Mouse (Mus musculus): Measurements from ENCODE around the gene Arhgap35.
A peak's percentile ranks its signal among the peaks of the same experiment; 100 is the strongest.
"Not testable (repeated sequence)": the region's sequence is repeated elsewhere in the genome, so short reads cannot be mapped to it uniquely, and the experiment has no call there.

Arhgap35 gene

GRCm38 (mm10) chr7:16614888-16615715 is at the start of gene Arhgap35:
Gene Arhgap35 (minus strand): TSS chr7:16614993.
- DNase-seq (ENCODE audit: low spot score), result peak; percentile 90

- DNase-seq (ENCODE audit: low spot score), result no peak
Observed at GRCm38 (mm10) chr7:16644260-16644659, 29.5 kb upstream of the Arhgap35 start.

- DNase-seq (ENCODE audit: low spot score), result not testable (repeated sequence)
Observed at GRCm38 (mm10) chr7:16643106-16643505, 28.3 kb upstream of the Arhgap35 start.

GRCm38 (mm10) chr7:16639028-16639427 is 24.2 kb upstream of the Arhgap35 start:
- DNase-seq (ENCODE audit: low spot score), result no peak

- DNase-seq (ENCODE audit: low spot score), result no peak
Observed at GRCm38 (mm10) chr7:16635116-16635515, 20.3 kb upstream of the Arhgap35 start.

- not testable (repeated sequence) for DNase-seq (ENCODE audit: low spot score)
Observed at GRCm38 (mm10) chr7:16633913-16634312, 19.1 kb upstream of the Arhgap35 start.

- DNase-seq (ENCODE audit: low spot score), result no peak
Observed at GRCm38 (mm10) chr7:16631932-16632331, 17.1 kb upstream of the Arhgap35 start.

GRCm38 (mm10) chr7:16631025-16631424 is 16.2 kb upstream of the Arhgap35 start:
- DNase-seq (ENCODE audit: low spot score), result no peak

- no peak for DNase-seq (ENCODE audit: low spot score)
Observed at GRCm38 (mm10) chr7:16629598-16630296, 15.0 kb upstream of the Arhgap35 start.

GRCm38 (mm10) chr7:16628096-16628771 is 13.4 kb upstream of the Arhgap35 start:
- no peak for DNase-seq (ENCODE audit: low spot score)

GRCm38 (mm10) chr7:16623687-16624086 is 8.9 kb upstream of the Arhgap35 start:
- no peak for DNase-seq (ENCODE audit: low spot score)

GRCm38 (mm10) chr7:16623131-16623530 is 8.3 kb upstream of the Arhgap35 start:
- DNase-seq (ENCODE audit: low spot score), result no peak

- no peak for DNase-seq (ENCODE audit: low spot score)
Observed at GRCm38 (mm10) chr7:16621066-16621622, 6.4 kb upstream of the Arhgap35 start.

- DNase-seq (ENCODE audit: low spot score), result peak; percentile 37
Observed at GRCm38 (mm10) chr7:16618661-16619211, 3.9 kb upstream of the Arhgap35 start.

GRCm38 (mm10) chr7:16617045-16617444 is 2.3 kb upstream of the Arhgap35 start:
- DNase-seq (ENCODE audit: low spot score), result no peak

- DNase-seq (ENCODE audit: low spot score), result peak; percentile 52
Observed at GRCm38 (mm10) chr7:16614171-16614887, 464 bp downstream of the Arhgap35 start.

GRCm38 (mm10) chr7:16613461-16614170 is 1.2 kb downstream of the Arhgap35 start:
- DNase-seq (ENCODE audit: low spot score), result peak; percentile 1

- DNase-seq (ENCODE audit: low spot score), result no peak
Observed at GRCm38 (mm10) chr7:16610345-16610744, 4.4 kb downstream of the Arhgap35 start.

GRCm38 (mm10) chr7:16608961-16609360 is 5.8 kb downstream of the Arhgap35 start:
- no peak for DNase-seq (ENCODE audit: low spot score)

- no peak for DNase-seq (ENCODE audit: low spot score)
Observed at GRCm38 (mm10) chr7:16608046-16608445, 6.7 kb downstream of the Arhgap35 start.

GRCm38 (mm10) chr7:16606808-16607207 is 8.0 kb downstream of the Arhgap35 start:
- DNase-seq (ENCODE audit: low spot score), result not testable (repeated sequence)

Data from ovary, postnatal 10 days (tissue).